ENCODE assay signal across 19 mouse cellular contexts in the genomic region with DNA sequence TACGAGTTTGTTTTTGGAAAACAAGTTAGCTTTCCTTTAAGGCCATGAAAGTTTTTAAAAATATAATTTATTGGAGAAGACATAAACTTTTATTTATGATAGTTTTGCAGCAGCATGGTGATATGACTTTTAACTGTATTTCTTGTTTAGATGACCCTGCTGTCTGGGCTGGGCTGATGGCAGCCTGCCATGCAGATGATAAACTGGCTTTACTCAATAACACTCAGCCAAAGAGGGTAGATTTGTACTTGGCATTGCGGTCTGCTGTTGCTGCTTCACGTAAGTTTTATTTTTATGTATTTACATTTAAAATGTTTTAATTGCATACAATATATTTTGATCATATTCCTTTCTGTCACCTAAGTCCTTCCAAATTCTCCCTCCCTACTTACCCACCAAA. TPM values are rescaled to one million over a fixed set of nuclear protein-coding genes. Genes with fewer than 3 reads are reported as not detected.
DNase-seq lines count a peak whose midpoint lies in the region; ATAC-seq lines count a peak whose summit lies in the region.
"Had no signal": no experiment of that assay in that cellular context is flagged by ENCODE, and none has a peak within 500 bp of the region (broad histone marks: within the 10 kb centered on the region; RNA-seq: fewer than 3 reads in every experiment).

No protein-coding gene starts in this region.

- WGBS in heart, embryonic 12.5 days = 87% methylated on average over 3 of the region's 3 CpGs
- 52% methylated on average over 3 of the region's 3 CpGs for WGBS in lung, embryonic 16.5 days

- H3K4me2 ChIP-seq in heart, embryonic 12.5 days = no peak overlapping the region
- H3K4me2 ChIP-seq in lung, embryonic 16.5 days (ENCODE audit: low read depth, low read length) = no peak overlapping the region
- H3K4me2 ChIP-seq: embryonic facial prominence, embryonic 13.5 days; forebrain, embryonic 15.5 days; heart, embryonic 13.5 days; limb, embryonic 15.5 days; liver, embryonic 15.5 days had no signal

- H3K4me1 ChIP-seq in heart, embryonic 12.5 days (replicated peaks) = no peaks in the 10 kb centered on the region
- no peaks in the 10 kb centered on the region for H3K4me1 ChIP-seq in lung, embryonic 16.5 days (replicated peaks; ENCODE audit: control insufficient read depth, insufficient read depth, low read length)
- H3K4me1 ChIP-seq: embryonic facial prominence, embryonic 13.5 days; forebrain, embryonic 15.5 days; heart, embryonic 13.5 days; limb, embryonic 15.5 days; liver, embryonic 15.5 days had no signal

- no peak overlapping the region for H3K27ac ChIP-seq in heart, embryonic 12.5 days (ENCODE audit: poor library complexity, severe bottlenecking)
- no peak overlapping the region for H3K27ac ChIP-seq in lung, embryonic 16.5 days (ENCODE audit: low read length)
- H3K27ac ChIP-seq: embryonic facial prominence, embryonic 13.5 days; forebrain, embryonic 15.5 days; heart, embryonic 13.5 days; limb, embryonic 15.5 days; liver, embryonic 15.5 days had no signal

- DNase-seq in heart, postnatal 14 days = peak; percentile 11 to 19
- DNase-seq in lung, postnatal 10 days = no peak
- DNase-seq in adrenal gland, adult 18-20 months (ENCODE audit: low spot score in 2 of 2) = peak; percentile 40 to 49
- peak; percentile 86 to 88 for DNase-seq in adrenal gland, postnatal 36 days
- DNase-seq in embryo, embryonic 11 days = no peak
- no peak for DNase-seq in urinary bladder, adult 18-20 months (ENCODE audit: low spot score in 2 of 2)
- DNase-seq: B cell, adult 2 months; cerebellum, adult 9-10 months; gastrocnemius, postnatal 14 days; lung, postnatal 14 days; right cerebral cortex, postnatal 14 days; thymus, postnatal 36 days had no signal

- no peak overlapping the region for H3K9ac ChIP-seq in heart, embryonic 12.5 days
- no peak overlapping the region for H3K9ac ChIP-seq in lung, embryonic 16.5 days (ENCODE audit: low read length)
- H3K9ac ChIP-seq: embryonic facial prominence, embryonic 13.5 days; forebrain, embryonic 15.5 days; heart, embryonic 13.5 days; limb, embryonic 15.5 days; liver, embryonic 15.5 days had no signal

- H3K9me3 ChIP-seq in heart, embryonic 12.5 days (replicated peaks) = no peaks in the 10 kb centered on the region
- no peaks in the 10 kb centered on the region for H3K9me3 ChIP-seq in lung, embryonic 16.5 days (ENCODE audit: control insufficient read depth, low read length)
- H3K9me3 ChIP-seq: embryonic facial prominence, embryonic 13.5 days; forebrain, embryonic 15.5 days; heart, embryonic 13.5 days; limb, embryonic 15.5 days; liver, embryonic 15.5 days had no signal

- intact Hi-C loops in heart, postnatal 14 days (cut with DNase I) = no loop called here

- H3K36me3 ChIP-seq in heart, embryonic 12.5 days = peaks cover 51% of the 10 kb centered on the region
- peaks cover 20% of the 10 kb centered on the region for H3K36me3 ChIP-seq in lung, embryonic 16.5 days (ENCODE audit: control insufficient read depth, insufficient read depth, low read length)

- no peak overlapping the region for H3K4me3 ChIP-seq in heart, embryonic 12.5 days
- H3K4me3 ChIP-seq in lung, embryonic 16.5 days (ENCODE audit: low read length) = no peak overlapping the region
- H3K4me3 ChIP-seq: embryonic facial prominence, embryonic 13.5 days; forebrain, embryonic 15.5 days; heart, embryonic 13.5 days; limb, embryonic 15.5 days; liver, embryonic 15.5 days had no signal

- no peaks in the 10 kb centered on the region for H3K27me3 ChIP-seq in heart, embryonic 12.5 days (replicated peaks)
- H3K27me3 ChIP-seq in lung, embryonic 16.5 days (ENCODE audit: control insufficient read depth, insufficient read depth, low read depth, low read length) = no peaks in the 10 kb centered on the region
- H3K27me3 ChIP-seq: embryonic facial prominence, embryonic 13.5 days; forebrain, embryonic 15.5 days; heart, embryonic 13.5 days; limb, embryonic 15.5 days; liver, embryonic 15.5 days had no signal

- ATAC-seq in heart, embryonic 12.5 days (ENCODE audit: insufficient number of reproducible peaks, low FRiP score) = no peak
- ATAC-seq in lung, embryonic 16.5 days (ENCODE audit: low read depth) = 0 out of 2 replicates have a peak, but pooled peaks have one; percentile 34
- ATAC-seq: forebrain, embryonic 15.5 days had no signal

RNA-seq across cellular contexts. Expression of a gene that starts 58.6 kb away (rescaled TPM):
- 10 to 100 TPM; 12.7 to 15.4 TPM for total RNA-seq in heart, postnatal 14 days (2021)
- polyA plus RNA-seq in heart, embryonic 12.5 days (2016; fragmentation: Nextera tagmentation; extraction: Ambion mirVana) = 10.1 and 13.1 TPM in 2 replicates
- 12.5 and 12.6 TPM in 2 replicates for polyA plus RNA-seq in lung, embryonic 16.5 days (2015; fragmentation: Nextera tagmentation; extraction: Ambion mirVana)
- total RNA-seq in adrenal gland, adult 18-20 months (2021) = 10 to 100 TPM; 19.7 to 25.7 TPM
- total RNA-seq in adrenal gland, postnatal 36 days (2021) = 10 to 100 TPM; 27.1 to 29.2 TPM

RNA-seq across cellular contexts. Expression of a gene that starts 58.6 kb away (rescaled TPM):
- total RNA-seq in heart, postnatal 14 days (2021) = 1 to 10 TPM; 4.4 to 5.2 TPM
- 3.0 and 3.5 TPM in 2 replicates for polyA plus RNA-seq in heart, embryonic 12.5 days (2016; fragmentation: Nextera tagmentation; extraction: Ambion mirVana)
- polyA plus RNA-seq in lung, embryonic 16.5 days (2015; fragmentation: Nextera tagmentation; extraction: Ambion mirVana) = 8.3 and 9.2 TPM in 2 replicates
- total RNA-seq in adrenal gland, adult 18-20 months (2021) = 10 to 100 TPM in 1 of 2 experiments, 1 to 10 TPM in 1; 7.8 to 10.7 TPM
- total RNA-seq in adrenal gland, postnatal 36 days (2021) = 10 to 100 TPM in 1 of 2 experiments, 1 to 10 TPM in 1; 7.5 to 11.1 TPM

Comparison
In these comparisons a context has a peak if more than half of its experiments do, and no peak if none do; other contexts are left out.
1. DNase-seq: peak in heart, postnatal 14 days (2 of 2), adrenal gland, adult 18-20 months (2 of 2) and adrenal gland, postnatal 36 days (2 of 2); none in lung, postnatal 10 days (single experiment), embryo, embryonic 11 days (single experiment) and urinary bladder, adult 18-20 months (0 of 2).